Mouse (Mus musculus): ENCODE data around the gene Mcf2l. TPM values are rescaled to one million over a fixed set of nuclear protein-coding genes. Genes with fewer than 3 reads are reported as not detected.

Mcf2l gene
- total RNA-seq, 4 experiments from 2014 or later = 55.6 to 85.0 (median 65.1) TPM

- no peak for DNase-seq (ENCODE audit: low spot score)
These were observed 120.9 kb downstream of the Mcf2l start for GRCm38 (mm10) chr8:12994468-12994867.

GRCm38 (mm10) chr8:12995481-12995880 is 121.9 kb downstream of the Mcf2l start:
- no peak for DNase-seq (ENCODE audit: low spot score)

GRCm38 (mm10) chr8:12996831-12997275 is 123.2 kb downstream of the Mcf2l start:
- no peak for DNase-seq (ENCODE audit: low spot score)

- DNase-seq (ENCODE audit: low spot score) = no peak
These were observed 124.7 kb downstream of the Mcf2l start for GRCm38 (mm10) chr8:12998331-12998730.

- DNase-seq (ENCODE audit: low spot score) = no peak
These were observed 126.2 kb downstream of the Mcf2l start for GRCm38 (mm10) chr8:12999793-13000192.

GRCm38 (mm10) chr8:13007458-13007857 is 133.9 kb downstream of the Mcf2l start:
- DNase-seq (ENCODE audit: low spot score) = no peak

GRCm38 (mm10) chr8:13010313-13010712 is 136.7 kb downstream of the Mcf2l start:
- no peak for DNase-seq (ENCODE audit: low spot score)

GRCm38 (mm10) chr8:13019560-13019959 is 146.0 kb downstream of the Mcf2l start:
- DNase-seq (ENCODE audit: low spot score) = no peak

GRCm38 (mm10) chr8:13021830-13022229 is 148.2 kb downstream of the Mcf2l start:
- no peak for DNase-seq (ENCODE audit: low spot score)

GRCm38 (mm10) chr8:13025487-13026224 is 152.1 kb downstream of the Mcf2l start, which contains the start of gene F7:
F7 (plus strand) TSS chr8:13026034.
- no peak for DNase-seq (ENCODE audit: low spot score)

GRCm38 (mm10) chr8:13027615-13028014 is 154.0 kb downstream of the Mcf2l start:
- no peak for DNase-seq (ENCODE audit: low spot score)

- DNase-seq (ENCODE audit: low spot score) = no peak
These were observed 154.9 kb downstream of the Mcf2l start for GRCm38 (mm10) chr8:13028482-13028881.

- DNase-seq (ENCODE audit: low spot score) = no peak
These were observed 162.8 kb downstream of the Mcf2l start for GRCm38 (mm10) chr8:13036346-13036812.

GRCm38 (mm10) chr8:13037015-13037414 is 163.4 kb downstream of the Mcf2l start, which contains the start of gene F10:
F10 (plus strand) TSS chr8:13037308.
- DNase-seq (ENCODE audit: low spot score) = no peak

- no peak for DNase-seq (ENCODE audit: low spot score)
These were observed 164.0 kb downstream of the Mcf2l start for GRCm38 (mm10) chr8:13037569-13037968.

GRCm38 (mm10) chr8:13039054-13039453 is 165.4 kb downstream of the Mcf2l start:
- no peak for DNase-seq (ENCODE audit: low spot score)

- no peak for DNase-seq (ENCODE audit: low spot score)
These were observed 167.9 kb downstream of the Mcf2l start for GRCm38 (mm10) chr8:13041459-13041858.

- DNase-seq (ENCODE audit: low spot score) = no peak
These were observed 174.0 kb downstream of the Mcf2l start for GRCm38 (mm10) chr8:13047652-13048051.

GRCm38 (mm10) chr8:13050550-13050949 is 176.9 kb downstream of the Mcf2l start:
- no peak for DNase-seq (ENCODE audit: low spot score)

GRCm38 (mm10) chr8:13057351-13057750 is 183.7 kb downstream of the Mcf2l start:
- no peak for DNase-seq (ENCODE audit: low spot score)

GRCm38 (mm10) chr8:13060441-13061150 is 187.0 kb downstream of the Mcf2l start, which contains the start of gene Proz:
Proz (plus strand) TSS chr8:13060914.
- DNase-seq (ENCODE audit: low spot score) = no peak

GRCm38 (mm10) chr8:13063112-13063511 is 189.5 kb downstream of the Mcf2l start:
- no peak for DNase-seq (ENCODE audit: low spot score)

Measured in heart, adult 8-10 months (tissue).